Mouse (Mus musculus): ENCODE measurements around the gene Cdh11. TPM values are rescaled to one million over a fixed set of nuclear protein-coding genes. Genes with fewer than 3 reads are reported as not detected.
"Not testable (repeated sequence)": the region's sequence is repeated elsewhere in the genome, so short reads cannot be mapped to it uniquely, and the experiment has no call there.

The Cdh11 gene
- total and polyA plus RNA-seq, 3 experiments: 0.13 to 0.17 TPM; not detected in 1

DNA sequence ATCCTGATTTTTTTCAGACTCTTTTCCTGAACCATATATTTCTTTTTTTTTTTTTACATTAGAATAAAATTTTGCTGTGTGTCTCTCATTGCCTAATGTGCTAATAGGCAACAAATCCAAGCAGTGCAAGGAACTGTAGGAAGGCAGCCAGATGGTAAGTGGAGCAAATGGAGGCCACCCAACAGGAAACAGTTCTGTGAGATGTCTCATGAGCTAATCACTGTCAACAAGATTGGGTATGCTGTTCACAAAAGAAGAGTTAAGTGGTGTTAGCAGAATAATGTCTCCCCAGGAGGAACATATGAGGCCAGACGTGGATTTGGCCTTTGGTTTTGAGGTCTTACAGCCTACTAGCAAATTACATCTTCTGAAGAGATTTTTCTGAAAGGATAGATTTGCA, 92.0 kb downstream of the Cdh11 start:
- Histone ChIP-seq H3K36me3 (replicated peaks in 1 of 2; ENCODE audit: control insufficient read depth in 1 of 2, insufficient read depth in 1 of 2, low read length in 1 of 2) (no peaks in the 10 kb centered on the region), H3K4me3 (replicated peaks in 1 of 3; ENCODE audit: low read depth in 2 of 3, low read length in 2 of 3, poor library complexity in 1 of 3) (no peak overlapping the region), H3K9me3 (replicated peaks; ENCODE audit: low read length) (peaks cover 30% of the 10 kb centered on the region), H3K79me2 (replicated peaks; ENCODE audit: control insufficient read depth, extremely low read depth, insufficient read depth, poor library complexity, severe bottlenecking) (no peaks in the 10 kb centered on the region), H3K4me1 (ENCODE audit: control insufficient read depth in 1 of 2, insufficient read depth in 2 of 2) (no peaks in the 10 kb centered on the region), H3K27me3 (replicated peaks) (no peaks in the 10 kb centered on the region), H3K4me2 (ENCODE audit: insufficient read depth, low read depth, poor library complexity, severe bottlenecking) (no peak overlapping the region), H3K27ac (ENCODE audit: insufficient read depth, low read depth) (no peak overlapping the region), H3K9ac (ENCODE audit: insufficient read depth, low read depth) (no peak overlapping the region)
- DNase-seq (ENCODE audit: extremely low read depth): no peak
- in situ Hi-C loops (cut with MboI; ENCODE audit: low pct_ligation_motif_present, low pct_unique_long_range_greater_than_20kb, low sequenced_read_pairs) (no loop called here), dilution Hi-C loops (cut with MboI; ENCODE audit: extremely low pct_ligation_motif_present, extremely low pct_unique_long_range_greater_than_20kb, low sequenced_read_pairs) (no loop called here)
- TF ChIP-seq USF1 (IDR thresholded peaks at IDR 0.05; ENCODE audit: low read depth, low read length): no peak
- TF ChIP-seq POLR2AphosphoS2 (IDR thresholded peaks at IDR 0.05; ENCODE audit: low read depth, low read length): no peak
- no peak for TF ChIP-seq MXI1 (IDR thresholded peaks at IDR 0.05; ENCODE audit: low read depth, low read length)
- TF ChIP-seq HCFC1 (IDR thresholded peaks at IDR 0.05; ENCODE audit: low read depth, low read length): no peak
- TF ChIP-seq MAZ (IDR thresholded peaks at IDR 0.05; ENCODE audit: low read depth, low read length): no peak
- TF ChIP-seq ETS1 (conservative IDR thresholded peaks at IDR 0.05; ENCODE audit: low read depth, low read length): no peak
- TF ChIP-seq TCF12 (IDR thresholded peaks at IDR 0.05; ENCODE audit: low read depth, low read length): no peak
- no peak for TF ChIP-seq CHD2 (IDR thresholded peaks at IDR 0.05; ENCODE audit: low read length)
- no peak for TF ChIP-seq MEF2A (IDR thresholded peaks at IDR 0.05; ENCODE audit: borderline replicate concordance, low read depth, low read length)
- no peak for TF ChIP-seq KAT2A (IDR thresholded peaks at IDR 0.05; ENCODE audit: insufficient replicate concordance, low read length)
- TF ChIP-seq ZC3H11A (IDR thresholded peaks at IDR 0.05; ENCODE audit: low read depth, low read length): no peak
- TF ChIP-seq NRF1 (IDR thresholded peaks at IDR 0.05; ENCODE audit: low read depth, low read length): no peak
- no peak for TF ChIP-seq JUN (IDR thresholded peaks at IDR 0.05; ENCODE audit: insufficient read depth, low read depth, low read length)

DNA sequence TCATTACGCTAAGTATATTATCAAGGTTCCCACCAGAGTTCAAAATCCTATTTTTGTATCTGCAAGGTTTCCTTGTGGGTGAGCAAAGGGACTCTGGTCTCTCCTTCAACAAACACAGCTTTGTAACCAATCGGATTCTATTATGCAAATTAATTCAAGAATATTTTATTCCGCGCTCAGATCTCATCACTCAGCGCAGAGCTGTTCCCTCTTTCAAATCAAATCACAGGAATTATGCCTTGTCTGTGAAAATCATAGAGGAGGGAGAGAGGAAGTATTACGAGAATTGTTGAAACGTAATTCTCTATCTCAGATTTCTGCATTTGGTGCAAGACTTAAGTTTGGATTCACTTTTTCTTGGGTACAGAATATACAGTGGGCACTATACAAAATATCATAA, 100.0 kb downstream of the Cdh11 start:
- DNase-seq (ENCODE audit: extremely low read depth); H3K4me1 ChIP-seq (ENCODE audit: control insufficient read depth in 1 of 2, insufficient read depth in 2 of 2); H3K36me3 ChIP-seq (replicated peaks in 1 of 2; ENCODE audit: control insufficient read depth in 1 of 2, insufficient read depth in 1 of 2, low read length in 1 of 2); H3K27ac ChIP-seq (ENCODE audit: insufficient read depth, low read depth); dilution Hi-C loops (cut with MboI; ENCODE audit: extremely low pct_ligation_motif_present, extremely low pct_unique_long_range_greater_than_20kb, low sequenced_read_pairs); H3K79me2 ChIP-seq (replicated peaks; ENCODE audit: control insufficient read depth, extremely low read depth, insufficient read depth, poor library complexity, severe bottlenecking); H3K4me3 ChIP-seq (replicated peaks in 1 of 3; ENCODE audit: low read depth in 2 of 3, low read length in 2 of 3, poor library complexity in 1 of 3); H3K27me3 ChIP-seq (replicated peaks); H3K9me3 ChIP-seq (replicated peaks; ENCODE audit: low read length); H3K4me2 ChIP-seq (ENCODE audit: insufficient read depth, low read depth, poor library complexity, severe bottlenecking); H3K9ac ChIP-seq (ENCODE audit: insufficient read depth, low read depth); in situ Hi-C loops (cut with MboI; ENCODE audit: low pct_ligation_motif_present, low pct_unique_long_range_greater_than_20kb, low sequenced_read_pairs): not testable (repeated sequence)

DNA sequence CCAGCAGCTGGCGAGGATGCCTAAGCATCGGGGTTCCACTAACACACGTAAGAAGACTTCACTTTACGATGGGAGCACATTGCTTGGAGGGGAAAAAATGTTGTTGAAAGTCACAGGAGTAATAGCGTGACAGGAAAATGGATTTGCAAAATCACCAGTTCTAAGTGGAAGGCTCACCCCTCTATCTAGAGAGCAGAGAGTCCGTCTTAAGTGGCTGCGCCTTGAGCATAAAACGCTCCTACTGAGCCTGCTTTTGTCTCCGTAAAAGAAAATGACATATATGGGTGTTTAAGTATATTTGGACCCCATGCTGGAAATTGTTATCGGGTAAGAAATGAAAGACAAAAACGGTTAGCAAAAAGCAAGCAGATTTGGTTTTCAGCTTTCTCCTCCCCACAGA, 100.4 kb downstream of the Cdh11 start:
- Histone ChIP-seq H3K36me3 (replicated peaks in 1 of 2; ENCODE audit: control insufficient read depth in 1 of 2, insufficient read depth in 1 of 2, low read length in 1 of 2) (no peaks in the 10 kb centered on the region), H3K4me2 (ENCODE audit: insufficient read depth, low read depth, poor library complexity, severe bottlenecking) (no peak overlapping the region), H3K9ac (ENCODE audit: insufficient read depth, low read depth) (no peak overlapping the region), H3K27me3 (replicated peaks) (no peaks in the 10 kb centered on the region), H3K4me1 (ENCODE audit: control insufficient read depth in 1 of 2, insufficient read depth in 2 of 2) (no peaks in the 10 kb centered on the region), H3K4me3 (replicated peaks in 1 of 3; ENCODE audit: low read depth in 2 of 3, low read length in 2 of 3, poor library complexity in 1 of 3) (no peak overlapping the region), H3K9me3 (replicated peaks; ENCODE audit: low read length) (peaks cover 5% of the 10 kb centered on the region), H3K27ac (ENCODE audit: insufficient read depth, low read depth) (no peak overlapping the region), H3K79me2 (replicated peaks; ENCODE audit: control insufficient read depth, extremely low read depth, insufficient read depth, poor library complexity, severe bottlenecking) (no peaks in the 10 kb centered on the region)
- DNase-seq (ENCODE audit: extremely low read depth): no peak
- dilution Hi-C loops (cut with MboI; ENCODE audit: extremely low pct_ligation_motif_present, extremely low pct_unique_long_range_greater_than_20kb, low sequenced_read_pairs) (no loop called here), in situ Hi-C loops (cut with MboI; ENCODE audit: low pct_ligation_motif_present, low pct_unique_long_range_greater_than_20kb, low sequenced_read_pairs) (no loop called here)
- TF ChIP-seq MAZ (IDR thresholded peaks at IDR 0.05; ENCODE audit: low read depth, low read length) (no peak), MEF2A (IDR thresholded peaks at IDR 0.05; ENCODE audit: borderline replicate concordance, low read depth, low read length) (no peak), MYC (IDR thresholded peaks at IDR 0.05; ENCODE audit: low read depth, low read length) (no peak), MAX (IDR thresholded peaks at IDR 0.05; ENCODE audit: low read length) (no peak), JUND (conservative IDR thresholded peaks at IDR 0.05; ENCODE audit: low read depth, low read length) (no peak), ZKSCAN1 (IDR thresholded peaks at IDR 0.05; ENCODE audit: borderline replicate concordance, low read depth, low read length) (no peak)

Data from CH12.LX (cell line).